Mouse (Mus musculus) stomach, embryonic 14.5 days (tissue): Measurements from ENCODE around the gene Alg9. TPM values are rescaled to one million over a fixed set of nuclear protein-coding genes. Genes with fewer than 3 reads are reported as not detected.
"Not testable (repeated sequence)": the region's sequence is repeated elsewhere in the genome, so short reads cannot be mapped to it uniquely, and the experiment has no call there.

Experiments used
- ATAC-seq: fragments of 200-750 bp; cut with Nextera tagmentation; 2 replicates; pipeline ENCODE4 v1.8.0; 2017; ENCODE audit warnings: low read depth, moderate TSS enrichment; ENCODE audit not compliant: insufficient number of reproducible peaks, insufficient read depth, low FRiP score
- H3K27ac ChIP-seq: fragments of 300-500 bp; sonication (generic); 2 replicates; pipeline ENCODE4 v1.5.1; 2014; ENCODE audit warnings: mild to moderate bottlenecking, low read length, moderate library complexity, mixed read lengths
- H3K27me3 ChIP-seq: fragments of 300-500 bp; sonication (generic); 2 replicates; pipeline ENCODE4 v1.6.1; 2014; ENCODE audit warnings: low read length, control low read depth, mixed read lengths; ENCODE audit not compliant: control insufficient read depth, insufficient read depth
- H3K36me3 ChIP-seq: fragments of 300-500 bp; sonication (generic); 2 replicates; pipeline ENCODE4 v1.6.1; 2014; ENCODE audit warnings: mild to moderate bottlenecking, control low read depth, low read length, moderate library complexity, mixed read lengths; ENCODE audit not compliant: control insufficient read depth, insufficient read depth
- H3K4me1 ChIP-seq: fragments of 300-500 bp; sonication (generic); 2 replicates; pipeline ENCODE4 v1.6.1; 2014; ENCODE audit warnings: low read length, control low read depth, mixed read lengths; ENCODE audit not compliant: control insufficient read depth, insufficient read depth
- H3K4me2 ChIP-seq: fragments of 300-500 bp; sonication (generic); replicated peaks from 2 replicates; pipeline ENCODE4 v1.6.1; 2014; ENCODE audit warnings: low read depth, low read length, control low read depth
- H3K4me3 ChIP-seq: fragments of 300-500 bp; sonication (generic); 2 replicates; pipeline ENCODE4 v1.5.1; 2014; ENCODE audit warnings: low read depth, low read length, control low read depth
- H3K9ac ChIP-seq: fragments of 300-500 bp; sonication (generic); replicated peaks from 2 replicates; pipeline ENCODE4 v1.6.1; 2014; ENCODE audit warnings: low read depth, mild to moderate bottlenecking, control low read depth, low read length, moderate library complexity, mixed read lengths
- H3K9me3 ChIP-seq: fragments of 300-500 bp; sonication (generic); 2 replicates; pipeline ENCODE4 v1.6.1; 2016; ENCODE audit warnings: low read depth, low read length, control low read depth; ENCODE audit not compliant: control insufficient read depth
- WGBS: fragments of 180-500 bp; shearing (Covaris S2); extraction: QIAGEN DNeasy Blood & Tissue Kit; methylation state at CpG from one replicate; pipeline ENCODE4 v1.1.7; 2014; 5-methylcytosine and 5-hydroxymethylcytosine counted together
- polyA plus RNA-seq: library from polyadenylated mRNA; unstranded; fragments of >200 nt; fragmentation: Nextera tagmentation; extraction: Ambion mirVana; gene quantifications from 2 replicates; pipeline ENCODE4 v1.2.1, GENCODE M21; 2014

The Alg9 gene
- polyA plus RNA-seq, 1 experiment from 2014 or later = 38.9 TPM

- H3K36me3 ChIP-seq, H3K27me3 ChIP-seq, ATAC-seq, H3K9ac ChIP-seq, H3K4me2 ChIP-seq, H3K4me3 ChIP-seq, H3K9me3 ChIP-seq, H3K4me1 ChIP-seq, H3K27ac ChIP-seq: not testable (repeated sequence)
- WGBS = 86% methylated on average over 2 of the region's 2 CpGs
Measured at GRCm38 (mm10) chr9:50832582-50832981, 57.8 kb downstream of the Alg9 start.

GRCm38 (mm10) chr9:50833786-50834185, 59.0 kb downstream of the Alg9 start:
- no peak for ATAC-seq
- no peaks in the 10 kb centered on the region for H3K27me3 ChIP-seq

GRCm38 (mm10) chr9:50835068-50835705, 60.4 kb downstream of the Alg9 start:
- Histone ChIP-seq H3K4me1 (no peaks in the 10 kb centered on the region), H3K36me3 (no peaks in the 10 kb centered on the region; the same call in 1 of the 2 replicates), H3K27me3 (no peaks in the 10 kb centered on the region), H3K9me3 (no peaks in the 10 kb centered on the region), H3K4me2 (no peak overlapping the region), H3K4me3 (no peak overlapping the region), H3K9ac (no peak overlapping the region), H3K27ac (no peak overlapping the region)
- WGBS = 88% methylated on average over 10 of the region's 10 CpGs
- ATAC-seq = no peak

More at GRCm38 (mm10) chr9:50833786-50834185, 59.0 kb downstream of the Alg9 start:
- Histone ChIP-seq H3K9me3 (no peaks in the 10 kb centered on the region), H3K4me3 (no peak overlapping the region), H3K4me2 (no peak overlapping the region), H3K4me1 (no peaks in the 10 kb centered on the region), H3K9ac (no peak overlapping the region), H3K36me3 (no peaks in the 10 kb centered on the region; the same call in 1 of the 2 replicates), H3K27ac (no peak overlapping the region)
- WGBS = 77% methylated on average over 8 of the region's 8 CpGs

- 91% methylated on average over 4 of the region's 4 CpGs for WGBS
- Histone ChIP-seq H3K27ac (no peak overlapping the region), H3K9me3 (no peaks in the 10 kb centered on the region), H3K4me3 (no peak overlapping the region), H3K4me1 (no peaks in the 10 kb centered on the region), H3K36me3 (no peaks in the 10 kb centered on the region; the same call in 1 of the 2 replicates), H3K4me2 (no peak overlapping the region), H3K27me3 (no peaks in the 10 kb centered on the region), H3K9ac (no peak overlapping the region)
- ATAC-seq = no peak
Measured at GRCm38 (mm10) chr9:50836097-50836496, 61.3 kb downstream of the Alg9 start.

GRCm38 (mm10) chr9:50841079-50841789, 66.4 kb downstream of the Alg9 start:
- no peaks in the 10 kb centered on the region for H3K4me1 ChIP-seq
- no peak overlapping the region for H3K9ac ChIP-seq
- no peak overlapping the region for H3K4me2 ChIP-seq
- H3K9me3 ChIP-seq = no peaks in the 10 kb centered on the region
- no peaks in the 10 kb centered on the region for H3K27me3 ChIP-seq
- 86% methylated on average over 13 of the region's 13 CpGs for whole genome bisulfite sequencing
- peaks cover 11% of the 10 kb centered on the region for H3K36me3 ChIP-seq
- H3K4me3 ChIP-seq = no peak overlapping the region
- no peak for ATAC-seq
- no peak overlapping the region for H3K27ac ChIP-seq

- Histone ChIP-seq H3K9ac (no peak within 1 kb of the TSS), H3K4me1 (peaks cover 17% of the 10 kb centered on the region), H3K27me3 (no peaks in the 10 kb centered on the region), H3K4me3 (no peak within 1 kb of the TSS), H3K36me3 (peaks cover 11% of the 10 kb centered on the region), H3K27ac (no peak within 1 kb of the TSS), H3K4me2 (no peak within 1 kb of the TSS), H3K9me3 (no peaks in the 10 kb centered on the region)
- no peak for ATAC-seq
- WGBS = 96% methylated on average over 3 of the region's 3 CpGs
Measured at GRCm38 (mm10) chr9:50845081-50845480, 70.3 kb downstream of the Alg9 start, which contains the start of gene Ppp2r1b. TSS of gene Ppp2r1b (plus strand) at chr9:50845301.

- ATAC-seq = no peak
- 76% methylated on average over 9 of the region's 9 CpGs for WGBS
- H3K4me3 ChIP-seq = no peak overlapping the region
Measured at GRCm38 (mm10) chr9:50845547-50845946, 70.7 kb downstream of the Alg9 start.

GRCm38 (mm10) chr9:50847133-50847532, 72.3 kb downstream of the Alg9 start:
- Histone ChIP-seq H3K36me3 (peaks cover 11% of the 10 kb centered on the region), H3K4me2 (no peak overlapping the region), H3K4me1 (peaks cover 25% of the 10 kb centered on the region), H3K27me3 (no peaks in the 10 kb centered on the region), H3K27ac (no peak overlapping the region), H3K9me3 (no peaks in the 10 kb centered on the region), H3K9ac (no peak overlapping the region), H3K4me3 (no peak overlapping the region)
- no peak for ATAC-seq
- WGBS = 70% methylated on average over 6 of the region's 6 CpGs

More at GRCm38 (mm10) chr9:50845547-50845946, 70.7 kb downstream of the Alg9 start:
- H3K27me3 ChIP-seq = no peaks in the 10 kb centered on the region
- no peak overlapping the region for H3K4me2 ChIP-seq
- peaks cover 11% of the 10 kb centered on the region for H3K36me3 ChIP-seq
- no peaks in the 10 kb centered on the region for H3K9me3 ChIP-seq
- H3K4me1 ChIP-seq = peaks cover 20% of the 10 kb centered on the region
- no peak overlapping the region for H3K9ac ChIP-seq
- no peak overlapping the region for H3K27ac ChIP-seq
